Mouse (Mus musculus): ENCODE measurements at regions not wholly inside any gene's neighbourhood (a gene's known extent, or its start where the extent isn't known, plus 50 kb on each side); places are given as distances from the start of the nearest gene placed in this dataset.

GRCm38 (mm10) chr10:123997260-123997659 lies 733.5 kb downstream of the Fam19a2 start:
- no peak for DNase-seq (ENCODE audit: extremely low spot score in 1 of 2, low spot score in 1 of 2)

- no peak for DNase-seq (ENCODE audit: extremely low spot score in 1 of 2, low spot score in 1 of 2)
These were observed 735.2 kb downstream of the Fam19a2 start for GRCm38 (mm10) chr10:123998959-123999358.

GRCm38 (mm10) chr10:124045031-124045430 lies 781.2 kb downstream of the Fam19a2 start:
- no peak for DNase-seq (ENCODE audit: extremely low spot score in 1 of 2, low spot score in 1 of 2)

- DNase-seq (ENCODE audit: extremely low spot score in 1 of 2, low spot score in 1 of 2) = no peak
These were observed 782.0 kb downstream of the Fam19a2 start for GRCm38 (mm10) chr10:124045791-124046190.

- no peak for DNase-seq (ENCODE audit: extremely low spot score in 1 of 2, low spot score in 1 of 2)
These were observed 819.0 kb downstream of the Fam19a2 start for GRCm38 (mm10) chr10:124082756-124083155.

- DNase-seq (ENCODE audit: extremely low spot score in 1 of 2, low spot score in 1 of 2) = no peak
These were observed 826.8 kb downstream of the Fam19a2 start for GRCm38 (mm10) chr10:124090547-124090946.

- DNase-seq (ENCODE audit: extremely low spot score in 1 of 2, low spot score in 1 of 2) = no peak
These were observed 827.6 kb downstream of the Fam19a2 start for GRCm38 (mm10) chr10:124091364-124091763.

- no peak for DNase-seq (ENCODE audit: extremely low spot score in 1 of 2, low spot score in 1 of 2)
These were observed 855.8 kb downstream of the Fam19a2 start for GRCm38 (mm10) chr10:124119585-124119984.

GRCm38 (mm10) chr10:124138456-124138855 lies 874.7 kb downstream of the Fam19a2 start:
- no peak for DNase-seq (ENCODE audit: extremely low spot score in 1 of 2, low spot score in 1 of 2)

- DNase-seq (ENCODE audit: extremely low spot score in 1 of 2, low spot score in 1 of 2) = no peak
These were observed 878.5 kb downstream of the Fam19a2 start for GRCm38 (mm10) chr10:124142336-124142735.

- DNase-seq (ENCODE audit: extremely low spot score in 1 of 2, low spot score in 1 of 2) = no peak
These were observed 883.1 kb downstream of the Fam19a2 start for GRCm38 (mm10) chr10:124146751-124147469.

GRCm38 (mm10) chr10:124163441-124163840 lies 899.6 kb downstream of the Fam19a2 start:
- DNase-seq (ENCODE audit: extremely low spot score in 1 of 2, low spot score in 1 of 2) = no peak

GRCm38 (mm10) chr10:124175598-124175997 lies 911.8 kb downstream of the Fam19a2 start:
- no peak for DNase-seq (ENCODE audit: extremely low spot score in 1 of 2, low spot score in 1 of 2)

GRCm38 (mm10) chr10:124208317-124208716 lies 944.5 kb downstream of the Fam19a2 start:
- no peak for DNase-seq (ENCODE audit: extremely low spot score in 1 of 2, low spot score in 1 of 2)

GRCm38 (mm10) chr10:124219461-124219860 lies 955.7 kb downstream of the Fam19a2 start:
- no peak for DNase-seq (ENCODE audit: extremely low spot score in 1 of 2, low spot score in 1 of 2)

- no peak for DNase-seq (ENCODE audit: extremely low spot score in 1 of 2, low spot score in 1 of 2)
These were observed 958.3 kb downstream of the Fam19a2 start for GRCm38 (mm10) chr10:124222068-124222467.

GRCm38 (mm10) chr10:124227061-124227460 lies 963.3 kb downstream of the Fam19a2 start:
- DNase-seq (ENCODE audit: extremely low spot score in 1 of 2, low spot score in 1 of 2) = no peak

- no peak for DNase-seq (ENCODE audit: extremely low spot score in 1 of 2, low spot score in 1 of 2)
These were observed 985.6 kb downstream of the Fam19a2 start for GRCm38 (mm10) chr10:124249358-124249757.

- no peak for DNase-seq (ENCODE audit: extremely low spot score in 1 of 2, low spot score in 1 of 2)
These were observed 986.2 kb downstream of the Fam19a2 start for GRCm38 (mm10) chr10:124250004-124250403.

- no peak for DNase-seq (ENCODE audit: extremely low spot score in 1 of 2, low spot score in 1 of 2)
These were observed 1024.7 kb downstream of the Fam19a2 start for GRCm38 (mm10) chr10:124288301-124288995.

- DNase-seq (ENCODE audit: extremely low spot score in 1 of 2, low spot score in 1 of 2) = no peak
These were observed 1033.4 kb downstream of the Fam19a2 start for GRCm38 (mm10) chr10:124297198-124297677.

- DNase-seq (ENCODE audit: extremely low spot score in 1 of 2, low spot score in 1 of 2) = no peak
These were observed 1040.9 kb downstream of the Fam19a2 start for GRCm38 (mm10) chr10:124304683-124305082.
